Mouse (Mus musculus): ENCODE measurements around the gene Cd38.
"Not testable (repeated sequence)": the region's sequence is repeated elsewhere in the genome, so short reads cannot be mapped to it uniquely, and the experiment has no call there.

The Cd38 gene

GRCm38 (mm10) chr5:43860096-43860495, 8.3 kb upstream of the Cd38 start:
- no peak for DNase-seq

GRCm38 (mm10) chr5:43860670-43861431, 7.5 kb upstream of the Cd38 start:
- no peak for DNase-seq

GRCm38 (mm10) chr5:43863642-43864041, 4.7 kb upstream of the Cd38 start:
- DNase-seq, result no peak

GRCm38 (mm10) chr5:43865316-43865715, 3.0 kb upstream of the Cd38 start:
- DNase-seq, result no peak

GRCm38 (mm10) chr5:43868711-43869600, 603 bp downstream of the Cd38 start:
- peak; percentile 53 for DNase-seq

- DNase-seq, result no peak
Observed at GRCm38 (mm10) chr5:43871845-43872244, 3.5 kb downstream of the Cd38 start.

- no peak for DNase-seq
Observed at GRCm38 (mm10) chr5:43872652-43873051, 4.3 kb downstream of the Cd38 start.

GRCm38 (mm10) chr5:43882034-43882433, 13.7 kb downstream of the Cd38 start:
- no peak for DNase-seq

GRCm38 (mm10) chr5:43885060-43885820, 16.9 kb downstream of the Cd38 start:
- no peak for DNase-seq

GRCm38 (mm10) chr5:43892386-43892785, 24.0 kb downstream of the Cd38 start:
- DNase-seq, result peak; percentile 53

GRCm38 (mm10) chr5:43894113-43894512, 25.8 kb downstream of the Cd38 start:
- peak; percentile 54 for DNase-seq

- DNase-seq, result no peak
Observed at GRCm38 (mm10) chr5:43895931-43896330, 27.6 kb downstream of the Cd38 start.

- DNase-seq, result no peak
Observed at GRCm38 (mm10) chr5:43904685-43905084, 36.3 kb downstream of the Cd38 start.

- DNase-seq, result no peak
Observed at GRCm38 (mm10) chr5:43909213-43909612, 40.9 kb downstream of the Cd38 start.

GRCm38 (mm10) chr5:43910006-43910405, 41.7 kb downstream of the Cd38 start:
- DNase-seq, result no peak

GRCm38 (mm10) chr5:43912844-43913243, 44.5 kb downstream of the Cd38 start, which contains the start of gene Gm7879:
Gene Gm7879 (plus strand): TSS chr5:43913144.
- DNase-seq, result not testable (repeated sequence)

GRCm38 (mm10) chr5:43915261-43915886, 47.0 kb downstream of the Cd38 start:
- no peak for DNase-seq

- DNase-seq, result no peak
Observed at GRCm38 (mm10) chr5:43921877-43922276, 53.5 kb downstream of the Cd38 start.

GRCm38 (mm10) chr5:43923933-43924332, 55.6 kb downstream of the Cd38 start:
- DNase-seq, result peak; percentile 91

GRCm38 (mm10) chr5:43927729-43928128, 59.4 kb downstream of the Cd38 start:
- DNase-seq, result no peak

- DNase-seq, result no peak
Observed at GRCm38 (mm10) chr5:43933269-43933668, 64.9 kb downstream of the Cd38 start.

GRCm38 (mm10) chr5:43947330-43947977, 79.1 kb downstream of the Cd38 start:
- DNase-seq, result peak; percentile 37
